Mouse (Mus musculus): ENCODE data around the gene Cdc27. TPM values are rescaled to one million over a fixed set of nuclear protein-coding genes. Genes with fewer than 3 reads are reported as not detected.

Gene Cdc27
- polyA plus RNA-seq, 1 experiment: 16.2 TPM

- Histone ChIP-seq H3K27ac (ENCODE audit: control insufficient read depth, insufficient read depth, low read depth, low read length, poor library complexity) (no peak overlapping the region), H3K4me3 (replicated peaks; ENCODE audit: control insufficient read depth, low read depth, low read length) (no peak overlapping the region), H3K4me1 (ENCODE audit: control insufficient read depth, insufficient read depth, low read length) (no peaks in the 10 kb centered on the region)
- 74% methylated on average over 3 of the region's 3 CpGs for WGBS
- TF ChIP-seq CTCF (IDR thresholded peaks at IDR 0.05; ENCODE audit: control insufficient read depth, insufficient read depth, low read length): no peak
- TF ChIP-seq POLR2A (IDR thresholded peaks at IDR 0.05; ENCODE audit: borderline replicate concordance, control insufficient read depth, low read depth, low read length): no peak
These were observed 62.1 kb downstream of the Cdc27 start for GRCm38 (mm10) chr11:104488292-104488691.

- Histone ChIP-seq H3K27ac (ENCODE audit: control insufficient read depth, insufficient read depth, low read depth, low read length, poor library complexity) (no peak overlapping the region), H3K4me1 (ENCODE audit: control insufficient read depth, insufficient read depth, low read length) (no peaks in the 10 kb centered on the region), H3K4me3 (replicated peaks; ENCODE audit: control insufficient read depth, low read depth, low read length) (no peak overlapping the region)
- TF ChIP-seq CTCF (IDR thresholded peaks at IDR 0.05; ENCODE audit: control insufficient read depth, insufficient read depth, low read length) (no peak), POLR2A (IDR thresholded peaks at IDR 0.05; ENCODE audit: borderline replicate concordance, control insufficient read depth, low read depth, low read length) (no peak)
- WGBS: 70% methylated on average over 8 of the region's 8 CpGs
These were observed 68.4 kb downstream of the Cdc27 start for GRCm38 (mm10) chr11:104481971-104482370.

- 76% methylated on average over 4 of the region's 4 CpGs for whole genome bisulfite sequencing
- Histone ChIP-seq H3K27ac (ENCODE audit: control insufficient read depth, insufficient read depth, low read depth, low read length, poor library complexity) (no peak overlapping the region), H3K4me1 (ENCODE audit: control insufficient read depth, insufficient read depth, low read length) (no peaks in the 10 kb centered on the region), H3K4me3 (replicated peaks; ENCODE audit: control insufficient read depth, low read depth, low read length) (no peak overlapping the region)
- TF ChIP-seq CTCF (IDR thresholded peaks at IDR 0.05; ENCODE audit: control insufficient read depth, insufficient read depth, low read length) (no peak), POLR2A (IDR thresholded peaks at IDR 0.05; ENCODE audit: borderline replicate concordance, control insufficient read depth, low read depth, low read length) (no peak)
These were observed 70.9 kb downstream of the Cdc27 start for GRCm38 (mm10) chr11:104479505-104479904.

GRCm38 (mm10) chr11:104469371-104469835, 81.0 kb downstream of the Cdc27 start:
- Histone ChIP-seq H3K27ac (ENCODE audit: control insufficient read depth, insufficient read depth, low read depth, low read length, poor library complexity) (no peak overlapping the region), H3K4me1 (ENCODE audit: control insufficient read depth, insufficient read depth, low read length) (no peaks in the 10 kb centered on the region; the same call in 1 of the 2 replicates), H3K4me3 (replicated peaks; ENCODE audit: control insufficient read depth, low read depth, low read length) (peak overlapping the region; percentile 76)
- WGBS: under 1% methylated on average over 19 of the region's 19 CpGs
- TF ChIP-seq CTCF (IDR thresholded peaks at IDR 0.05; ENCODE audit: control insufficient read depth, insufficient read depth, low read length): no peak
- no peak; the same call in 1 of the 2 replicates for TF ChIP-seq POLR2A (IDR thresholded peaks at IDR 0.05; ENCODE audit: borderline replicate concordance, control insufficient read depth, low read depth, low read length)

- TF ChIP-seq CTCF (IDR thresholded peaks at IDR 0.05; ENCODE audit: control insufficient read depth, insufficient read depth, low read length): no peak
- Histone ChIP-seq H3K4me1 (ENCODE audit: control insufficient read depth, insufficient read depth, low read length) (no peaks in the 10 kb centered on the region; the same call in 1 of the 2 replicates), H3K4me3 (replicated peaks; ENCODE audit: control insufficient read depth, low read depth, low read length) (peak within 1 kb of the TSS; percentile 76), H3K27ac (ENCODE audit: control insufficient read depth, insufficient read depth, low read depth, low read length, poor library complexity) (peak within 1 kb of the TSS; percentile 48; the same call in 1 of the 2 replicates)
- WGBS: under 1% methylated on average over 60 of the region's 69 CpGs
These were observed 81.6 kb downstream of the Cdc27 start, which contains the start of gene Kansl1 for GRCm38 (mm10) chr11:104468751-104469268. Gene Kansl1 (minus strand): TSS chr11:104468861.

- WGBS: 76% methylated on average over 5 of the region's 5 CpGs
- TF ChIP-seq CTCF (IDR thresholded peaks at IDR 0.05; ENCODE audit: control insufficient read depth, insufficient read depth, low read length): no peak
- TF ChIP-seq POLR2A (IDR thresholded peaks at IDR 0.05; ENCODE audit: borderline replicate concordance, control insufficient read depth, low read depth, low read length): no peak
- no peak overlapping the region for H3K27ac ChIP-seq (ENCODE audit: control insufficient read depth, insufficient read depth, low read depth, low read length, poor library complexity)
These were observed 82.7 kb downstream of the Cdc27 start for GRCm38 (mm10) chr11:104467698-104468097.

GRCm38 (mm10) chr11:104461551-104461950, 88.9 kb downstream of the Cdc27 start:
- TF ChIP-seq CTCF (IDR thresholded peaks at IDR 0.05; ENCODE audit: control insufficient read depth, insufficient read depth, low read length): no peak
- TF ChIP-seq POLR2A (IDR thresholded peaks at IDR 0.05; ENCODE audit: borderline replicate concordance, control insufficient read depth, low read depth, low read length): no peak
- H3K4me3 ChIP-seq (replicated peaks; ENCODE audit: control insufficient read depth, low read depth, low read length): no peak overlapping the region
- no peaks in the 10 kb centered on the region for H3K4me1 ChIP-seq (ENCODE audit: control insufficient read depth, insufficient read depth, low read length)
- H3K27ac ChIP-seq (ENCODE audit: control insufficient read depth, insufficient read depth, low read depth, low read length, poor library complexity): no peak overlapping the region

More at GRCm38 (mm10) chr11:104467698-104468097, 82.7 kb downstream of the Cdc27 start:
- Histone ChIP-seq H3K4me1 (ENCODE audit: control insufficient read depth, insufficient read depth, low read length) (no peaks in the 10 kb centered on the region; the same call in 1 of the 2 replicates), H3K4me3 (replicated peaks; ENCODE audit: control insufficient read depth, low read depth, low read length) (no peak overlapping the region)

GRCm38 (mm10) chr11:104459671-104460070, 90.7 kb downstream of the Cdc27 start:
- 87% methylated on average over 2 of the region's 2 CpGs for WGBS
- no peak overlapping the region for H3K4me3 ChIP-seq (replicated peaks; ENCODE audit: control insufficient read depth, low read depth, low read length)
- H3K4me1 ChIP-seq (ENCODE audit: control insufficient read depth, insufficient read depth, low read length): no peaks in the 10 kb centered on the region
- TF ChIP-seq POLR2A (IDR thresholded peaks at IDR 0.05; ENCODE audit: borderline replicate concordance, control insufficient read depth, low read depth, low read length): no peak
- TF ChIP-seq CTCF (IDR thresholded peaks at IDR 0.05; ENCODE audit: control insufficient read depth, insufficient read depth, low read length): no peak
- no peak overlapping the region for H3K27ac ChIP-seq (ENCODE audit: control insufficient read depth, insufficient read depth, low read depth, low read length, poor library complexity)

- H3K4me1 ChIP-seq (ENCODE audit: control insufficient read depth, insufficient read depth, low read length): no peaks in the 10 kb centered on the region
- 62% methylated on average over 2 of the region's 2 CpGs for WGBS
- no peak overlapping the region for H3K4me3 ChIP-seq (replicated peaks; ENCODE audit: control insufficient read depth, low read depth, low read length)
- no peak overlapping the region for H3K27ac ChIP-seq (ENCODE audit: control insufficient read depth, insufficient read depth, low read depth, low read length, poor library complexity)
- TF ChIP-seq POLR2A (IDR thresholded peaks at IDR 0.05; ENCODE audit: borderline replicate concordance, control insufficient read depth, low read depth, low read length) (no peak), CTCF (IDR thresholded peaks at IDR 0.05; ENCODE audit: control insufficient read depth, insufficient read depth, low read length) (no peak)
These were observed 91.9 kb downstream of the Cdc27 start for GRCm38 (mm10) chr11:104458507-104458906.

Other genes with a start within 250 kb of the Cdc27 start
- gene Kansl1, start 81.8 kb downstream of the Cdc27 start, polyA plus RNA-seq (2011; ENCODE audit: insufficient read depth, insufficient read length, low replicate concordance, missing spikeins): 8.1 and 19.0 TPM in 2 replicates
- 22.3 and 31.8 TPM in 2 replicates for gene Myl4, start within 50 bp of the Cdc27 start, polyA plus RNA-seq (2011; ENCODE audit: insufficient read depth, insufficient read length, low replicate concordance, missing spikeins)
- gene Itgb3, start 57.4 kb upstream of the Cdc27 start, polyA plus RNA-seq (2011; ENCODE audit: insufficient read depth, insufficient read length, low replicate concordance, missing spikeins): 84.3 and 141 TPM in 2 replicates
- gene Gm11639, start 135.1 kb upstream of the Cdc27 start, polyA plus RNA-seq (2011; ENCODE audit: insufficient read depth, insufficient read length, low replicate concordance, missing spikeins): 0.23 TPM in 1 of 2 replicates, not detected in the other